Mouse (Mus musculus) intestine, embryonic 16.5 days (tissue): Measurements from ENCODE around the gene Parp12. TPM values are rescaled to one million over a fixed set of nuclear protein-coding genes. Genes with fewer than 3 reads are reported as not detected.

Experiments
- ATAC-seq: fragments of 200-750 bp; cut with Nextera tagmentation; 2 replicates; pipeline ENCODE4 v1.8.0; 2017; ENCODE audit warnings: moderate TSS enrichment, moderate library complexity
- H3K27ac ChIP-seq: fragments of 300-500 bp; sonication (generic); 2 replicates; pipeline ENCODE4 v1.5.1; 2014; ENCODE audit warnings: mild to moderate bottlenecking, low read length
- H3K27me3 ChIP-seq: fragments of 300-500 bp; sonication (generic); replicated peaks from 2 replicates; pipeline ENCODE4 v1.6.1; 2014; ENCODE audit warnings: low read length, control low read depth, mixed read lengths; ENCODE audit not compliant: control insufficient read depth, insufficient read depth
- H3K36me3 ChIP-seq: fragments of 300-500 bp; sonication (generic); 2 replicates; pipeline ENCODE4 v1.6.1; 2014; ENCODE audit warnings: low read length, control low read depth; ENCODE audit not compliant: control insufficient read depth, insufficient read depth
- H3K4me1 ChIP-seq: fragments of 300-500 bp; sonication (generic); 2 replicates; pipeline ENCODE4 v1.6.1; 2014; ENCODE audit warnings: low read length, control low read depth, mixed read lengths; ENCODE audit not compliant: control insufficient read depth, insufficient read depth
- H3K4me2 ChIP-seq: fragments of 300-500 bp; sonication (generic); 2 replicates; pipeline ENCODE4 v1.6.1; 2014; ENCODE audit warnings: low read depth, low read length, control low read depth
- H3K4me3 ChIP-seq: fragments of 300-500 bp; sonication (generic); 2 replicates; pipeline ENCODE4 v1.5.1; 2014; ENCODE audit warnings: mild to moderate bottlenecking, low read length
- H3K9ac ChIP-seq: fragments of 300-500 bp; sonication (generic); 2 replicates; pipeline ENCODE4 v1.6.1; 2014; ENCODE audit warnings: low read depth, low read length
- H3K9me3 ChIP-seq: fragments of 300-500 bp; sonication (generic); 2 replicates; pipeline ENCODE4 v1.6.1; 2016; ENCODE audit warnings: low read length, control low read depth; ENCODE audit not compliant: control insufficient read depth
- WGBS: fragments of 180-500 bp; shearing (Covaris S2); extraction: QIAGEN DNeasy Blood & Tissue Kit; methylation state at CpG from one replicate; pipeline ENCODE4 v1.1.7; 2014; 5-methylcytosine and 5-hydroxymethylcytosine counted together
- polyA plus RNA-seq: library from polyadenylated mRNA; unstranded; fragments of >200 nt; fragmentation: Nextera tagmentation; extraction: Ambion mirVana; gene quantifications from 2 replicates; pipeline ENCODE4 v1.2.1, GENCODE M21; 2015

Gene Parp12
- polyA plus RNA-seq, 1 experiment from 2014 or later: 6.2 TPM

- no peaks in the 10 kb centered on the region for H3K9me3 ChIP-seq
- no peak overlapping the region for H3K4me3 ChIP-seq
- peak; percentile 55; the same call in 1 of the 2 replicates for ATAC-seq
- H3K4me2 ChIP-seq: no peak overlapping the region
- H3K27me3 ChIP-seq: no peaks in the 10 kb centered on the region
- H3K36me3 ChIP-seq: no peaks in the 10 kb centered on the region
- peaks cover 9% of the 10 kb centered on the region; the same call in 1 of the 2 replicates for H3K4me1 ChIP-seq
- H3K9ac ChIP-seq: no peak overlapping the region
- H3K27ac ChIP-seq: no peak overlapping the region
- 66% methylated on average over 9 of the region's 9 CpGs for WGBS
Measured at GRCm38 (mm10) chr6:39051799-39052556, 66.2 kb downstream of the Parp12 start.

DNA sequence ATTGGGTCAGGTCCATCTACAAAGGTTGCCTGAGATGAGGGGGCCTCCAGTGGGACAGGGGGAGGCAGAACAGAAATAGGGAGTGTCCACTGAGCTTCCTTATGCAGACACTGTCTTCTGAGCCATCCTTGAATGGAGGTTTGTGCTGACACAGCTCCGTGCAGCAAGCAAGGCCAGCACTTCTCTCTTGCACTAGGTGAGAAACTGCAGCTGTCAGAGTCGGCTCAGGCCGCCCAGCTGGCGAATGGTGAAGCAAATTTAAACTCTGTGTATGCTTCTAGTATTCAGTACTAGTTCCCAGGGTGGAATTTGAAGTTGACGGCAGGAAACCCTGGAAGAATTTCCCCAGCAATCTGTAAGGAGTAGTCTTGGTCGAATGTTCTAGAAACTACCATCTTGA, 67.3 kb downstream of the Parp12 start:
- Histone ChIP-seq H3K4me2 (no peak overlapping the region), H3K9ac (no peak overlapping the region), H3K9me3 (no peaks in the 10 kb centered on the region), H3K27ac (no peak overlapping the region), H3K36me3 (no peaks in the 10 kb centered on the region), H3K27me3 (no peaks in the 10 kb centered on the region), H3K4me1 (peaks cover 8% of the 10 kb centered on the region; the same call in 1 of the 2 replicates), H3K4me3 (no peak overlapping the region)
- ATAC-seq: no peak
- 39% methylated on average over 6 of the region's 6 CpGs for WGBS

GRCm38 (mm10) chr6:39049141-39049540, 69.0 kb downstream of the Parp12 start:
- Histone ChIP-seq H3K4me3 (no peak overlapping the region), H3K4me1 (0 out of 2 replicates have a peak, but pooled peaks cover 4% of the 10 kb centered on the region), H3K9me3 (no peaks in the 10 kb centered on the region), H3K36me3 (no peaks in the 10 kb centered on the region), H3K4me2 (no peak overlapping the region), H3K9ac (no peak overlapping the region), H3K27me3 (no peaks in the 10 kb centered on the region), H3K27ac (no peak overlapping the region)
- no peak for ATAC-seq
- 69% methylated on average over 5 of the region's 5 CpGs for WGBS

GRCm38 (mm10) chr6:39040451-39040850, 77.7 kb downstream of the Parp12 start:
- Histone ChIP-seq H3K36me3 (no peaks in the 10 kb centered on the region), H3K4me1 (no peaks in the 10 kb centered on the region), H3K27me3 (no peaks in the 10 kb centered on the region), H3K9me3 (no peaks in the 10 kb centered on the region), H3K4me3 (no peak overlapping the region), H3K9ac (no peak overlapping the region), H3K27ac (no peak overlapping the region), H3K4me2 (no peak overlapping the region)
- 76% methylated on average over 9 of the region's 9 CpGs for WGBS
- no peak for ATAC-seq

Other genes with a start within 250 kb of the Parp12 start
- 4.3 and 4.8 TPM in 2 replicates for gene Tbxas1, start 242.9 kb downstream of the Parp12 start, polyA plus RNA-seq
- gene Hipk2, start 242.2 kb downstream of the Parp12 start, polyA plus RNA-seq: 16.2 and 18.7 TPM in 2 replicates
- gene Kdm7a, start 88.4 kb upstream of the Parp12 start, polyA plus RNA-seq: 3.9 and 4.0 TPM in 2 replicates